Mouse (Mus musculus): ENCODE measurements around the gene Mmp20. TPM values are rescaled to one million over a fixed set of nuclear protein-coding genes. Genes with fewer than 3 reads are reported as not detected.

Gene Mmp20
- total and polyA plus RNA-seq, 3 experiments, result not detected

DNA sequence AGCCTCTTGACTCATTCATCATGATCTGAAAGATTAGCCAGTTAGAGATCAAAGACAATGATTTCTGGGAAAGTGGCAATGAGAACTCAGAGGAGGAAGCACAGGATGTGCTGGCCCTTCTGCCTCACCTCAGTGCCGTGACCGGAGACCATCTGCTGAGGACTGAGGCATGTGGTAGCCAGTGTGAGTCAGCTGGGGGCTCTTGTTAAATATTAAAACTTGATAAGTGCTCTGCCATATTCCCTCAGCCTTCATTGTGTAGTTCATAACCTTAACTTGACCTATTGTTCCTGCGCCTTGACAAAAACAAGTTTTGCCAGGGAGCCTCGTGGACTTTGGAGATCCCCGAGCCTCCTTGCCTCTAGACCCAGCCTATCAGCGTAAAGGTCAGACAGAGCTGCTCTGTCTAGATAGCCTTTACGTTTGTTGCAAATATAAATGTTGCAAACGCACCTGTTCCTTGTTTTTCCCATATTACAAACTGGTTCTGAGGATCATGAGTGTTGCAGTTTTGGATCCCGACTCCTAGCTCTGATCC is 54.1 kb downstream of the Mmp20 start:
- no peak overlapping the region for H3K4me3 ChIP-seq (ENCODE audit: low read depth, low read length)
- no peaks in the 10 kb centered on the region for H3K9me3 ChIP-seq (replicated peaks)
- DNase-seq (ENCODE audit: low spot score), result no peak
- no peaks in the 10 kb centered on the region for H3K4me1 ChIP-seq (ENCODE audit: insufficient read depth, low read depth, low read length)
- peaks cover 17% of the 10 kb centered on the region for H3K27me3 ChIP-seq (ENCODE audit: insufficient read depth, low read length)
- H3K36me3 ChIP-seq (replicated peaks), result no peaks in the 10 kb centered on the region
- TF ChIP-seq GATA1 (IDR thresholded peaks at IDR 0.05; ENCODE audit: borderline replicate concordance, low read length) (no peak), GATA2 (IDR thresholded peaks at IDR 0.05; ENCODE audit: borderline replicate concordance, low read depth, low read length) (no peak), TAL1 (conservative IDR thresholded peaks at IDR 0.05; ENCODE audit: low read depth, low read length) (no peak), CTCF (IDR thresholded peaks at IDR 0.05; ENCODE audit: low read depth, low read length) (no peak), POLR2AphosphoS5 (IDR thresholded peaks at IDR 0.05; ENCODE audit: insufficient replicate concordance, low read depth, low read length) (no peak)
- no peak for ATAC-seq (ENCODE audit: extremely low read depth, insufficient number of reproducible peaks, low FRiP score, poor library complexity, severe bottlenecking)

DNA sequence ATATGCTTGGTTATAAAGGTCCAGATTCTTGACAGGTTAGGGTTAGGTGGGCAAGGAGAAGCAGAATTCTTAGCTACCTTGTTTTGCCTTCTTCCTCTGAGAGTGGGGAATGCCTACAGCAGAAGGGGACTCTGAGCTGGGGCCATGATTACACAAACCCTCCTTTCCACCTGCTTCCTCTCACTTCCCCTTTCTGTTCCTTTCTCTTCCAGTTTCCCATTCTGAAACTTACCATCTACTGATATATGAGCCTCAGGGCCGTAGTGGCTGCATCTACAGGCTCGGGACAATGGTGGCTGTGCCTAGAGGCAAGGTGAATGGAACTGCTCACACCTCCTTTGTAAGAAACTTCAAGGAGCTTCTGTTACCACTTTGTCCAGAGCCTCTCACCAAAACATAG is 58.0 kb downstream of the Mmp20 start:
- no peak for ATAC-seq (ENCODE audit: extremely low read depth, insufficient number of reproducible peaks, low FRiP score, poor library complexity, severe bottlenecking)
- Histone ChIP-seq H3K9me3 (replicated peaks) (no peaks in the 10 kb centered on the region), H3K4me1 (ENCODE audit: insufficient read depth, low read depth, low read length) (no peaks in the 10 kb centered on the region), H3K36me3 (replicated peaks) (no peaks in the 10 kb centered on the region), H3K27me3 (ENCODE audit: insufficient read depth, low read length) (peaks cover 16% of the 10 kb centered on the region), H3K4me3 (ENCODE audit: low read depth, low read length) (no peak overlapping the region)
- TF ChIP-seq TAL1 (conservative IDR thresholded peaks at IDR 0.05; ENCODE audit: low read depth, low read length), result no peak
- TF ChIP-seq GATA2 (IDR thresholded peaks at IDR 0.05; ENCODE audit: borderline replicate concordance, low read depth, low read length), result no peak
- no peak for TF ChIP-seq POLR2AphosphoS5 (IDR thresholded peaks at IDR 0.05; ENCODE audit: insufficient replicate concordance, low read depth, low read length)
- no peak for TF ChIP-seq CTCF (IDR thresholded peaks at IDR 0.05; ENCODE audit: low read depth, low read length)
- no peak for TF ChIP-seq GATA1 (IDR thresholded peaks at IDR 0.05; ENCODE audit: borderline replicate concordance, low read length)
- no peak for DNase-seq (ENCODE audit: low spot score)

DNA sequence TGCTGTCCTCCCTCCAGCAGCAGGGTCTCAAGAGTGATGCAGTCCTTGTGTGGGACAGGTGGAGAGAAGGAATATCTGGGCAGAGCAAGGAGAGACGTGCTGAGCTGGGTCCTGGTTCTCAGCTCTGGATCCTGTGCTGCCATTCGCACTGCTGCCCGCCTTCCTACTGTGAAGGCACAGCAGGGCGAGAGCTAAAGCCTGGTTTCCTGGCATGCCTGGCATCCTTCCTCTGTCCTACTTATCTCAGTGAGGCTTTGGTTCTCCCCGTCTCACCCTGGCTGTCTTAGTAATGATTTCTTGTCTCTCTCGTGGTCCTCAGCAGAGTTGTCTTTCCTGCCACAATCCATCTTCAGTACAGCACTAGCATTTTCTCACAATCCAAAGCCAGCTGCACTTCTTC is 61.8 kb downstream of the Mmp20 start:
- DNase-seq (ENCODE audit: low spot score) (no peak), ATAC-seq (ENCODE audit: extremely low read depth, insufficient number of reproducible peaks, low FRiP score, poor library complexity, severe bottlenecking) (no peak)
- H3K9me3 ChIP-seq (replicated peaks), result no peaks in the 10 kb centered on the region
- H3K36me3 ChIP-seq (replicated peaks), result no peaks in the 10 kb centered on the region
- H3K27me3 ChIP-seq (ENCODE audit: insufficient read depth, low read length), result peaks cover 6% of the 10 kb centered on the region
- H3K4me1 ChIP-seq (ENCODE audit: insufficient read depth, low read depth, low read length), result no peaks in the 10 kb centered on the region
- H3K4me3 ChIP-seq (ENCODE audit: low read depth, low read length), result no peak overlapping the region
- TF ChIP-seq CTCF (IDR thresholded peaks at IDR 0.05; ENCODE audit: low read depth, low read length) (no peak), TAL1 (conservative IDR thresholded peaks at IDR 0.05; ENCODE audit: low read depth, low read length) (no peak), GATA1 (IDR thresholded peaks at IDR 0.05; ENCODE audit: borderline replicate concordance, low read length) (no peak), GATA2 (IDR thresholded peaks at IDR 0.05; ENCODE audit: borderline replicate concordance, low read depth, low read length) (no peak), POLR2AphosphoS5 (IDR thresholded peaks at IDR 0.05; ENCODE audit: insufficient replicate concordance, low read depth, low read length) (no peak)

DNA sequence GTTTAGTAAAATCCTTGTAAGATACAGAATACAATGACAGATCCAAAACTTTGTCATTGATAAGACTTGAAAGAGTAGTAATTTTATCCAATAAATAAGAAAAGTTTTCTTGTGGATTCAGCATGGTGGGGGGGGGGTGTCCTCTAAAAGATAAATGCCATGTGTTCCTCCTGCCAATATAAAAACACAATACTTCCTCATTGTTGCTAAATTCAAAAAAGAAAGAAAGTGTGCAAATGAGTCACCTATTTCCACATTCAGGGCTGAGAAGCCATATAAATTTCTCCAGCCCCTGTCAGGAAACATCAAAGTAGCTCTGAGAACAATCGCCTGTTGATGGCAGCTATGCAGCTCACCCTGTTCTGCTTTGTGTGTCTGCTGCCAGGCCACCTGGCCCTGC is 63.8 kb downstream of the Mmp20 start, which contains the start of gene Mmp7:
TSS of gene Mmp7 (plus strand) at position 301 of the 400 bp plus-strand sequence.
- ATAC-seq (ENCODE audit: extremely low read depth, insufficient number of reproducible peaks, low FRiP score, poor library complexity, severe bottlenecking), result no peak

DNA sequence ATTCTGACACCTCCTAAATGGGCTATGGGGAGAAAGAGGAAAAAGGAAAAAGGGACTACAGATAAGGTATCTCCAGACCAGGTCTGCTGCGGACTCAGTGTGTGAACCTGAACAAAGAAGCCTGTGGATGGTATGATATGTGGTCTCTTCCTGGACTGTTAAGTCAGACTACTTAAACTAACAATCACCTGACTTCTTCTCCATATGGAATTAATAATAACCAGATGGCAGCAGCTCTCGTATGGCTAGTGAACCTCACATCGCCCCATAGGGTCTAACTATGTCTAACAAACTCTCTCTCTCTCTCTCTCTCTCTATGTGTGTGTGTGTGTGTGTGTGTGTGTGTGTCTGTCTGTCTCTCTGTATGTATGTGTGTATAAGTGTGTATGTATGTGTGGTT is 65.9 kb downstream of the Mmp20 start:
- H3K27me3 ChIP-seq (ENCODE audit: insufficient read depth, low read length), result peaks cover 6% of the 10 kb centered on the region; the same call in 1 of the 2 replicates
- ATAC-seq (ENCODE audit: extremely low read depth, insufficient number of reproducible peaks, low FRiP score, poor library complexity, severe bottlenecking) (no peak), DNase-seq (ENCODE audit: low spot score) (no peak)
- TF ChIP-seq TAL1 (conservative IDR thresholded peaks at IDR 0.05; ENCODE audit: low read depth, low read length) (no peak), POLR2AphosphoS5 (IDR thresholded peaks at IDR 0.05; ENCODE audit: insufficient replicate concordance, low read depth, low read length) (no peak), CTCF (IDR thresholded peaks at IDR 0.05; ENCODE audit: low read depth, low read length) (no peak), GATA1 (IDR thresholded peaks at IDR 0.05; ENCODE audit: borderline replicate concordance, low read length) (no peak)
- H3K4me3 ChIP-seq (ENCODE audit: low read depth, low read length), result no peak overlapping the region
- no peaks in the 10 kb centered on the region for H3K36me3 ChIP-seq (replicated peaks)
- no peaks in the 10 kb centered on the region for H3K4me1 ChIP-seq (ENCODE audit: insufficient read depth, low read depth, low read length)
- H3K9me3 ChIP-seq (replicated peaks), result no peaks in the 10 kb centered on the region

More for the DNA sequence above, 63.8 kb downstream of the Mmp20 start, which contains the start of gene Mmp7:
- no peak for TF ChIP-seq CTCF (IDR thresholded peaks at IDR 0.05; ENCODE audit: low read depth, low read length)
- TF ChIP-seq POLR2AphosphoS5 (IDR thresholded peaks at IDR 0.05; ENCODE audit: insufficient replicate concordance, low read depth, low read length), result no peak
- no peak for TF ChIP-seq TAL1 (conservative IDR thresholded peaks at IDR 0.05; ENCODE audit: low read depth, low read length)
- TF ChIP-seq GATA1 (IDR thresholded peaks at IDR 0.05; ENCODE audit: borderline replicate concordance, low read length), result no peak
- no peak for TF ChIP-seq GATA2 (IDR thresholded peaks at IDR 0.05; ENCODE audit: borderline replicate concordance, low read depth, low read length)
- Histone ChIP-seq H3K36me3 (replicated peaks) (no peaks in the 10 kb centered on the region), H3K4me1 (ENCODE audit: insufficient read depth, low read depth, low read length) (no peaks in the 10 kb centered on the region), H3K4me3 (ENCODE audit: low read depth, low read length) (no peak within 1 kb of the TSS), H3K9me3 (replicated peaks) (no peaks in the 10 kb centered on the region), H3K27me3 (ENCODE audit: insufficient read depth, low read length) (peaks cover 6% of the 10 kb centered on the region)
- no peak for DNase-seq (ENCODE audit: low spot score)

DNA sequence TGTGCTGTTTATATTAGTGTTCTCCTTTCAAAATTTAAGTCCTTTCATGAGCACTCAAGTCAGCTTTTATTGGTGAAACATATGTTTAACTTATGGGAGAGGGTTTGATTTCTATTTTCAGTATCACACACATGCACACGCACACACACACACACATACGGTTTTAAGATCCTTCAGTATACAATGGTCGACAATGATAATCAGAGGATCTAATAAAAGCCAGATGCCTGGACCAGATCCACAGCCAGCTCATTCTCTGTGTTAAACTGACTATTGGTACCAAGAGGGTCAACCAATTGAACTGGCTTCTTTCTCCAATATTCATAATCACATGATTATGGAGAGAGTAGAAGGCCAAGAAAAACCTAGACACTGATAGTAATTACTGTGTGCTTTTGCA is 67.6 kb downstream of the Mmp20 start:
- H3K4me3 ChIP-seq (ENCODE audit: low read depth, low read length), result no peak overlapping the region
- H3K9me3 ChIP-seq (replicated peaks), result no peaks in the 10 kb centered on the region
- no peaks in the 10 kb centered on the region for H3K36me3 ChIP-seq (replicated peaks)
- H3K4me1 ChIP-seq (ENCODE audit: insufficient read depth, low read depth, low read length), result no peaks in the 10 kb centered on the region
- no peak for TF ChIP-seq GATA1 (IDR thresholded peaks at IDR 0.05; ENCODE audit: borderline replicate concordance, low read length)
- no peak for TF ChIP-seq POLR2AphosphoS5 (IDR thresholded peaks at IDR 0.05; ENCODE audit: insufficient replicate concordance, low read depth, low read length)
- TF ChIP-seq CTCF (IDR thresholded peaks at IDR 0.05; ENCODE audit: low read depth, low read length), result no peak
- no peak for TF ChIP-seq GATA2 (IDR thresholded peaks at IDR 0.05; ENCODE audit: borderline replicate concordance, low read depth, low read length)
- no peak for TF ChIP-seq TAL1 (conservative IDR thresholded peaks at IDR 0.05; ENCODE audit: low read depth, low read length)
- ATAC-seq (ENCODE audit: extremely low read depth, insufficient number of reproducible peaks, low FRiP score, poor library complexity, severe bottlenecking) (no peak), DNase-seq (ENCODE audit: low spot score) (no peak)
- H3K27me3 ChIP-seq (ENCODE audit: insufficient read depth, low read length), result peaks cover 3% of the 10 kb centered on the region; the same call in 1 of the 2 replicates

All from G1E (cell line).